ENCODE assay signal across 11 mouse cellular contexts in the genomic region with DNA sequence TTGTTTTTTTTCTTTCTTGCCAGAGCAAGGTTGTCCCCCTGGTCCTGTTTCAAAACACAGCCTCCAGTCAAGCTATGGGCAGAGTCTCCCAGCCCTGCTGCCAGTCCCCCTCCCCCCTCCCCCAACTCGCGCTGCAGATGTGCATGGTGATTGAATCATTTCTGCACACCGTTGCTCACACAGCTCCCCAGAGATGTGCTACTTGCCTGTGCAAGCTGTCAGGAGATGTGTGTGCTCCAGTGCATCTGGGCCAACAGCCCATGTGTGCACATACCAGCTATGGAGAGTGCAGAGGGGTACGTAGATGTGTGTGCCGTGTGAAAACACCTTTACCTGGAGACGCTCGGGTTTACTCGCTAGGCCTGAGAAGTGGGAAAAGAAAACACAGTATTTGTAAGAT.
DNase-seq lines count a peak whose midpoint lies in the region; ATAC-seq and TF ChIP-seq lines count a peak whose summit lies in the region.
"Had no signal": no experiment of that assay in that cellular context is flagged by ENCODE, and none has a peak within 500 bp of the region (broad histone marks: within the 10 kb centered on the region; RNA-seq: fewer than 3 reads in every experiment).

No protein-coding gene starts in this region.

- H3K4me2 ChIP-seq in forebrain, postnatal 0 days (ENCODE audit: low read depth) = no peak overlapping the region
- H3K4me2 ChIP-seq in limb, embryonic 12.5 days = no peak overlapping the region
- H3K4me2 ChIP-seq in hindbrain, embryonic 14.5 days (replicated peaks) = 0 out of 2 replicates have a peak overlapping the region, but pooled peaks have one; percentile 0
- no peak overlapping the region for H3K4me2 ChIP-seq in neural tube, embryonic 14.5 days (ENCODE audit: low read depth, low read length)
- no peak overlapping the region for H3K4me2 ChIP-seq in liver, postnatal 0 days (ENCODE audit: low read depth, low read length)

- TF ChIP-seq CTCF in forebrain, postnatal 0 days (IDR thresholded peaks at IDR 0.05; ENCODE audit: low read depth) = no peak
- TF ChIP-seq CTCF in liver, postnatal 0 days (IDR thresholded peaks at IDR 0.05; ENCODE audit: low read depth) = no peak

- ATAC-seq in forebrain, postnatal 0 days = no peak; the same call in 1 of the 2 replicates
- no peak for ATAC-seq in limb, embryonic 12.5 days (ENCODE audit: insufficient number of reproducible peaks, insufficient read depth, low FRiP score, low TSS enrichment, low read depth)
- no peak; the same call in 1 of the 2 replicates for ATAC-seq in hindbrain, embryonic 14.5 days (ENCODE audit: low FRiP score)
- ATAC-seq in neural tube, embryonic 14.5 days (ENCODE audit: low read depth) = peak; percentile 72
- ATAC-seq in granulocyte monocyte progenitor cell, adult 5-6 weeks (replicated peaks; ENCODE audit: poor library complexity, severe bottlenecking) = no peak
- no peak for ATAC-seq in liver, postnatal 0 days

- no peaks in the 10 kb centered on the region for H3K9me3 ChIP-seq in forebrain, embryonic 10.5 days
- no peaks in the 10 kb centered on the region for H3K9me3 ChIP-seq in forebrain, postnatal 0 days (ENCODE audit: low read length)
- H3K9me3 ChIP-seq in limb, embryonic 12.5 days = no peaks in the 10 kb centered on the region
- no peaks in the 10 kb centered on the region for H3K9me3 ChIP-seq in limb, embryonic 10.5 days (replicated peaks)
- no peaks in the 10 kb centered on the region for H3K9me3 ChIP-seq in hindbrain, embryonic 14.5 days (ENCODE audit: control insufficient read depth, low read length)
- no peaks in the 10 kb centered on the region for H3K9me3 ChIP-seq in neural tube, embryonic 14.5 days (ENCODE audit: control insufficient read depth, low read length)
- no peaks in the 10 kb centered on the region for H3K9me3 ChIP-seq in liver, postnatal 0 days (ENCODE audit: low read length)

- peaks cover 55% of the 10 kb centered on the region for H3K4me1 ChIP-seq in forebrain, embryonic 10.5 days
- H3K4me1 ChIP-seq in forebrain, postnatal 0 days (ENCODE audit: insufficient read depth) = no peaks in the 10 kb centered on the region
- H3K4me1 ChIP-seq in limb, embryonic 12.5 days (replicated peaks) = peaks cover 60% of the 10 kb centered on the region
- H3K4me1 ChIP-seq in limb, embryonic 10.5 days = peaks cover 70% of the 10 kb centered on the region
- H3K4me1 ChIP-seq in hindbrain, embryonic 14.5 days (replicated peaks; ENCODE audit: control insufficient read depth, insufficient read depth, low read length) = peaks cover 39% of the 10 kb centered on the region
- peaks cover 22% of the 10 kb centered on the region for H3K4me1 ChIP-seq in neural tube, embryonic 14.5 days (ENCODE audit: control insufficient read depth, insufficient read depth, low read length)
- peaks cover 7% of the 10 kb centered on the region for H3K4me1 ChIP-seq in liver, postnatal 0 days (ENCODE audit: insufficient read depth)

- DNase-seq in forebrain, embryonic 10.5 days (ENCODE audit: extremely low spot score, low spot score) = no peak
- no peak for DNase-seq in forebrain, postnatal 0 days
- no peak for DNase-seq in limb, embryonic 10.5 days (ENCODE audit: low spot score)
- DNase-seq in hindbrain, embryonic 14.5 days (ENCODE audit: low spot score) = peak; percentile 27
- no peak for DNase-seq in liver, postnatal 0 days
- DNase-seq: heart, adult 11 months; spleen, adult 18-20 months; thymus, postnatal 25 days had no signal

- WGBS in forebrain, embryonic 10.5 days = 83% methylated on average over 8 of the region's 8 CpGs
- WGBS in forebrain, postnatal 0 days = 59% methylated on average over 8 of the region's 8 CpGs
- WGBS in limb, embryonic 12.5 days = 57% methylated on average over 8 of the region's 8 CpGs
- WGBS in limb, embryonic 10.5 days = 70% methylated on average over 8 of the region's 8 CpGs
- WGBS in hindbrain, embryonic 14.5 days = 43% methylated on average over 8 of the region's 8 CpGs
- WGBS in neural tube, embryonic 14.5 days = 48% methylated on average over 8 of the region's 8 CpGs
- 74% methylated on average over 8 of the region's 8 CpGs for WGBS in liver, postnatal 0 days (ENCODE audit: insufficient replicate concordance)

- H3K27me3 ChIP-seq in forebrain, embryonic 10.5 days (ENCODE audit: poor library complexity, severe bottlenecking) = no peaks in the 10 kb centered on the region
- no peaks in the 10 kb centered on the region for H3K27me3 ChIP-seq in forebrain, postnatal 0 days (ENCODE audit: insufficient read depth, low read length)
- H3K27me3 ChIP-seq in limb, embryonic 12.5 days = no peaks in the 10 kb centered on the region
- no peaks in the 10 kb centered on the region for H3K27me3 ChIP-seq in limb, embryonic 10.5 days (ENCODE audit: low read depth, poor library complexity, severe bottlenecking)
- H3K27me3 ChIP-seq in hindbrain, embryonic 14.5 days (ENCODE audit: control insufficient read depth, insufficient read depth, low read length) = no peaks in the 10 kb centered on the region
- no peaks in the 10 kb centered on the region for H3K27me3 ChIP-seq in neural tube, embryonic 14.5 days (ENCODE audit: control insufficient read depth, insufficient read depth, low read length)
- H3K27me3 ChIP-seq in liver, postnatal 0 days (ENCODE audit: insufficient read depth, low read length) = no peaks in the 10 kb centered on the region

- H3K27ac ChIP-seq in forebrain, embryonic 10.5 days = peak overlapping the region; percentile 68
- H3K27ac ChIP-seq in forebrain, postnatal 0 days (ENCODE audit: low read depth, low read length) = no peak overlapping the region; the same call in 1 of the 2 replicates
- peak overlapping the region; percentile 73 for H3K27ac ChIP-seq in limb, embryonic 12.5 days
- no peak overlapping the region for H3K27ac ChIP-seq in limb, embryonic 10.5 days
- H3K27ac ChIP-seq in hindbrain, embryonic 14.5 days = peak overlapping the region; percentile 81
- H3K27ac ChIP-seq in neural tube, embryonic 14.5 days (ENCODE audit: low read depth, low read length) = peak overlapping the region; percentile 77
- no peak overlapping the region for H3K27ac ChIP-seq in liver, postnatal 0 days (ENCODE audit: low read depth)

- no peak overlapping the region for H3K9ac ChIP-seq in forebrain, postnatal 0 days
- no peak overlapping the region for H3K9ac ChIP-seq in limb, embryonic 12.5 days (replicated peaks)
- no peak overlapping the region for H3K9ac ChIP-seq in hindbrain, embryonic 14.5 days
- H3K9ac ChIP-seq in neural tube, embryonic 14.5 days (replicated peaks; ENCODE audit: low read depth, low read length) = no peak overlapping the region
- H3K9ac ChIP-seq in liver, postnatal 0 days (replicated peaks) = no peak overlapping the region

- TF ChIP-seq EP300 in liver, postnatal 0 days (IDR thresholded peaks at IDR 0.05; ENCODE audit: low read depth) = no peak

- H3K4me3 ChIP-seq in forebrain, embryonic 10.5 days = no peak overlapping the region
- no peak overlapping the region for H3K4me3 ChIP-seq in forebrain, postnatal 0 days (ENCODE audit: low read depth, low read length)
- H3K4me3 ChIP-seq in limb, embryonic 12.5 days (replicated peaks) = no peak overlapping the region
- no peak overlapping the region for H3K4me3 ChIP-seq in limb, embryonic 10.5 days
- no peak overlapping the region for H3K4me3 ChIP-seq in hindbrain, embryonic 14.5 days (replicated peaks; ENCODE audit: low read length)
- no peak overlapping the region for H3K4me3 ChIP-seq in neural tube, embryonic 14.5 days (ENCODE audit: low read depth, low read length)
- no peak overlapping the region for H3K4me3 ChIP-seq in liver, postnatal 0 days (ENCODE audit: low read depth, low read length)

- H3K36me3 ChIP-seq in forebrain, embryonic 10.5 days (replicated peaks) = peaks cover 75% of the 10 kb centered on the region
- H3K36me3 ChIP-seq in forebrain, postnatal 0 days (ENCODE audit: insufficient read depth) = no peaks in the 10 kb centered on the region
- H3K36me3 ChIP-seq in limb, embryonic 12.5 days = peaks cover 65% of the 10 kb centered on the region
- H3K36me3 ChIP-seq in limb, embryonic 10.5 days = peaks cover 57% of the 10 kb centered on the region
- 0 out of 2 replicates have a peak, but pooled peaks cover 3% of the 10 kb centered on the region for H3K36me3 ChIP-seq in hindbrain, embryonic 14.5 days (replicated peaks; ENCODE audit: control insufficient read depth, insufficient read depth)
- no peaks in the 10 kb centered on the region for H3K36me3 ChIP-seq in neural tube, embryonic 14.5 days (ENCODE audit: control insufficient read depth, insufficient read depth, low read length)
- 0 out of 2 replicates have a peak, but pooled peaks cover 5% of the 10 kb centered on the region for H3K36me3 ChIP-seq in liver, postnatal 0 days (replicated peaks; ENCODE audit: insufficient read depth, low read length)

Comparison
In these comparisons a context has a peak if more than half of its experiments do, and no peak if none do; other contexts are left out.
1. H3K27ac ChIP-seq: peak in forebrain, embryonic 10.5 days (single experiment), limb, embryonic 12.5 days (single experiment), hindbrain, embryonic 14.5 days (single experiment) and neural tube, embryonic 14.5 days (single experiment); none in forebrain, postnatal 0 days (single experiment), limb, embryonic 10.5 days (single experiment) and liver, postnatal 0 days (single experiment).